Mouse (Mus musculus) layer of hippocampus, postnatal 25 days (tissue): ENCODE data around the gene Pcbp4. TPM values are rescaled to one million over a fixed set of nuclear protein-coding genes. Genes with fewer than 3 reads are reported as not detected.

Experiments
- DNase-seq, 2 experiments: peaks; one replicate each; pipeline ENCODE4 v3.0.0; 2022; ENCODE audit warnings: mixed read lengths in 2 of 2, low spot score in 1 of 2; ENCODE audit errors: extremely low spot score in 1 of 2
- total RNA-seq, 2 experiments: library from RNA; stranded (reverse); gene quantifications; 2 replicates each; pipeline ENCODE4 v1.2.3; 2021

Pcbp4 gene
- 100 to 1,000 TPM; 178 to 202 TPM for total RNA-seq

- DNase-seq = peak in 1 of 2 experiments; percentile 59
Observed at GRCm38 (mm10) chr9:106453271-106454070, at the start of gene Pcbp4. Gene Pcbp4 (plus strand): TSS chr9:106453291.

GRCm38 (mm10) chr9:106405275-106405674, 47.8 kb upstream of the Pcbp4 start:
- DNase-seq = no peak

GRCm38 (mm10) chr9:106406443-106407078, 46.5 kb upstream of the Pcbp4 start:
- DNase-seq = no peak

- DNase-seq = no peak
Observed at GRCm38 (mm10) chr9:106409096-106409495, 44.0 kb upstream of the Pcbp4 start.

GRCm38 (mm10) chr9:106410086-106410650, 42.9 kb upstream of the Pcbp4 start:
- no peak for DNase-seq

- no peak for DNase-seq
Observed at GRCm38 (mm10) chr9:106411091-106411594, 41.9 kb upstream of the Pcbp4 start.

GRCm38 (mm10) chr9:106411729-106412128, 41.4 kb upstream of the Pcbp4 start:
- DNase-seq = no peak

- DNase-seq = no peak
Observed at GRCm38 (mm10) chr9:106412210-106412609, 40.9 kb upstream of the Pcbp4 start.

GRCm38 (mm10) chr9:106413606-106414005, 39.5 kb upstream of the Pcbp4 start:
- DNase-seq = no peak

GRCm38 (mm10) chr9:106416826-106417225, 36.3 kb upstream of the Pcbp4 start:
- no peak for DNase-seq

- peak; percentile 78 to 80 for DNase-seq
Observed at GRCm38 (mm10) chr9:106417841-106418625, 35.1 kb upstream of the Pcbp4 start.

- no peak for DNase-seq
Observed at GRCm38 (mm10) chr9:106420608-106421007, 32.5 kb upstream of the Pcbp4 start.

GRCm38 (mm10) chr9:106421033-106421864, 31.8 kb upstream of the Pcbp4 start:
- DNase-seq = no peak

- peak; percentile 80 to 86 for DNase-seq
Observed at GRCm38 (mm10) chr9:106421865-106422160, 31.3 kb upstream of the Pcbp4 start.

- DNase-seq = no peak
Observed at GRCm38 (mm10) chr9:106428719-106429220, 24.3 kb upstream of the Pcbp4 start.

- DNase-seq = peak; percentile 88 to 93
Observed at GRCm38 (mm10) chr9:106429221-106430014, 23.7 kb upstream of the Pcbp4 start, which contains the start of gene Rpl29. Gene Rpl29 (plus strand): TSS chr9:106429454.

- no peak for DNase-seq
Observed at GRCm38 (mm10) chr9:106430015-106430264, 23.2 kb upstream of the Pcbp4 start.

- DNase-seq = no peak
Observed at GRCm38 (mm10) chr9:106433389-106433788, 19.7 kb upstream of the Pcbp4 start.

- DNase-seq = no peak
Observed at GRCm38 (mm10) chr9:106436566-106436965, 16.5 kb upstream of the Pcbp4 start.
